Mouse (Mus musculus) left cerebral cortex, adult 2 months (tissue): ENCODE measurements around the gene Ablim1. TPM values are rescaled to one million over a fixed set of nuclear protein-coding genes. Genes with fewer than 3 reads are reported as not detected.
A peak's percentile ranks its signal among the peaks of the same experiment; 100 is the strongest.

Experiments
- DNase-seq, 2 experiments: peaks; one replicate each; pipeline ENCODE4 v3.0.0; 2021 to 2022; ENCODE audit warnings: low spot score in 2 of 2, mixed read lengths in 1 of 2; ENCODE audit errors: extremely low spot score in 1 of 2
- H3K27ac ChIP-seq: fragments of 200-600 bp; 2 replicates; pipeline ENCODE4 v1.8.1; 2022
- H3K4me3 ChIP-seq: fragments of 200-600 bp; 2 replicates; pipeline ENCODE4 v1.8.1; 2022
- CTCF ChIP-seq: fragments of 200-600 bp; IDR thresholded peaks from 2 replicates; pipeline ENCODE4 v1.8.1; 2022; ENCODE audit warnings: antibody characterized with exemption, mild to moderate bottlenecking, moderate library complexity
- intact Hi-C: fragments of 180-260 bp; cut with DNase I; formaldehyde crosslinking; loops from one replicate; pipeline ENCODE4 v1.15.1; 2025
- total RNA-seq, 2 experiments: library from RNA; stranded (reverse); gene quantifications; 2 replicates each; pipeline ENCODE4 v1.2.3; 2021

The Ablim1 gene
- total RNA-seq, 2 experiments from 2014 or later = 118 to 124 TPM

DNA sequence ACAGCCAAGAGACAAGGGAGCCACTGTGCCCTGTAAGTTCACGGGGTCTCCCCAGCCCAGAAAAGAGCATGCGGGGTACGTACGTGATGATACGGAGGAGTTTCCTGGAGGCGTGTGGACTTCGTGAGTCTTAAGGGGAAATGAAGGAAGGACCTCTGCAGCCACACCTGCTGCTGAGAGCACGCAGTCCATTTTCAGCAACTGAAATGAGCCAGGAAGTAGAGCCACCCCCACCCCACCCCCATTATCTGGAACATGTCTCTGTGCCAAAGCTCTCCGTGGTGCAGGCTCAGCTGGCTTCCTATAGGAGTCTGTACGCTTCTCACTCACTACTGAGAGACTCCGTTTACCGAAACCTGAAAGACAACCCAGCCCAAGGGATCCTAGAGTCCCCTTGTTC, 121.3 kb downstream of the Ablim1 start:
- intact Hi-C loops = no loop called here
- no peak for DNase-seq
- no peak for TF ChIP-seq CTCF
- H3K27ac ChIP-seq = peak overlapping the region; percentile 40; the same call in 1 of the 2 replicates
- H3K4me3 ChIP-seq = no peak overlapping the region

DNA sequence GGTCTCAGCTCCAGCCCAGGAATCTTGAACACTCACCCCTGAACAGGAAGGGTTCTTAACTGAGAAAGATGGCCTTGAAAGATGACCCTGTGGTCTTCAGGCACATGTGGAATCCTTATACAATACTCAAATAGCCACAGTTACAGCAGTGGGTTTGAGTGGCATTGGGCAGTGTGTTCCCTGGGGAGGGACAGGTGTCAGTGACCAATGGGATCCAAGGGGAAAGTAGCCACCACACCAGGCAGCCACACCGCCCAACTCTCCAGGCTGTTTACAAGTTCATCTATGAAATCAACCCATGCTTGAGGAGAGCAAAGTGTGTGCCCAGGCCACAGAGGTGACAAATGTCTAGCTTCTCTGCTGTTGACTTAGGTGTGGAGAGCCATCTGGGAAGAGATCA, 123.6 kb downstream of the Ablim1 start:
- Histone ChIP-seq H3K27ac (no peak overlapping the region), H3K4me3 (no peak overlapping the region)
- no peak for TF ChIP-seq CTCF
- intact Hi-C loops = no loop called here
- no peak for DNase-seq

DNA sequence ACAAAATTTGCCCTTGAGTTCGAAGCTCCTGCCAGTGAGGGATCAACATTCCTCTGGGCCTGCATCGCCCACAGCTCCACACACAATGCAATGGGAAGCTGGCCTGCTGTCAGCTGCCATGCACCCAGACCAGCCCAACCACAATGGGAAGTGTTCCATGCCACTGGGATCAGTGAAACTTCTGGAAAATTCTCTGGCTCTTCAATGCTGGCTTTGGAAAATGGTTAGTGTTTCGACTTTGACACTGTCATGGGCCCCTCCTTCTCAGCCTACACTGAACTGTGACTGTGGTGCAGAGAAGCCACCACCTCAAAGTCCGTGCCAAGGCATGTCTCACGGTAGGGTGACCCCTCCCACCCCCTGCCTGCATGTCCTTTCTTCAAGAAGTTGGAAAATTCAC, 125.3 kb downstream of the Ablim1 start:
- H3K27ac ChIP-seq = no peak overlapping the region
- TF ChIP-seq CTCF = no peak
- no peak for DNase-seq
- intact Hi-C loops = no loop called here
- H3K4me3 ChIP-seq = no peak overlapping the region

DNA sequence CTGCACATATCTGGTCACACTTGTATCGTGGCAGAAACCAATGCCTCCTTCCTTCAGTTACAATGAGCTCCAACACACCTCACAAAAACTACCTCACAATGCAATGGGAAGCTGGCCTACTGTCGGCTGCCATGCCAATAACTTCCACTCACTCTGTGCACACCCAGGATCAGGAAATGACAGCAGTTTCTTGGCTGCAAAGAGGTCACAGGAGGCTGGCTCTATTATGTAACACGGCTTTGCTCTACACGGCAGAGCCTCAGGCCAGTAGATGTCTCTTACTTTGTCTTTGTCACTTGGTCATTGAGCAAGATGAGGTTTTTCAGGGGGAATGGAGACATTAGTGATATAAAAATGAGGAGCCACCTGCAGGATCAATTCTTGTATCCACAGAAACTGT, 126.2 kb downstream of the Ablim1 start:
- H3K4me3 ChIP-seq = no peak overlapping the region
- intact Hi-C loops = no loop called here
- no peak for TF ChIP-seq CTCF
- H3K27ac ChIP-seq = no peak overlapping the region
- DNase-seq = no peak

DNA sequence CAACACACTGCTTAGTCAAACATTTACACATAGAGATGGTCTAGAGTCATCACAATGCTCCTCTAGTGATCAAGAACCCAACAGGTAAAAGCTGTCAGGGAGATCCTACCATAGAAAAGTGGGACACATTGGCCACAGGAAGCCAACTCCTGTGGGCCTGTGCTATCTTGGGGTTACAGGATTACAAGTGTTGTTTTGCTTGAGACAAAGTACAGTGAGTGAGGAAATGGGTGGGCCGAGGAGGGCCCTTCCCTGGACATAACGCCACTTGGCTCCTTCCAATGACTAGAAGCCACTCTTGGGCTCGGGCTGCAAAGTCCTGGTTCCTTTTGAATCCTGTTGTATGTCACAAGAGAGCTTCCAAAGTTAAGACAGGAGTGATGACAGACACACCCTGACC, 129.7 kb downstream of the Ablim1 start:
- no peak for TF ChIP-seq CTCF
- no peak for DNase-seq

DNA sequence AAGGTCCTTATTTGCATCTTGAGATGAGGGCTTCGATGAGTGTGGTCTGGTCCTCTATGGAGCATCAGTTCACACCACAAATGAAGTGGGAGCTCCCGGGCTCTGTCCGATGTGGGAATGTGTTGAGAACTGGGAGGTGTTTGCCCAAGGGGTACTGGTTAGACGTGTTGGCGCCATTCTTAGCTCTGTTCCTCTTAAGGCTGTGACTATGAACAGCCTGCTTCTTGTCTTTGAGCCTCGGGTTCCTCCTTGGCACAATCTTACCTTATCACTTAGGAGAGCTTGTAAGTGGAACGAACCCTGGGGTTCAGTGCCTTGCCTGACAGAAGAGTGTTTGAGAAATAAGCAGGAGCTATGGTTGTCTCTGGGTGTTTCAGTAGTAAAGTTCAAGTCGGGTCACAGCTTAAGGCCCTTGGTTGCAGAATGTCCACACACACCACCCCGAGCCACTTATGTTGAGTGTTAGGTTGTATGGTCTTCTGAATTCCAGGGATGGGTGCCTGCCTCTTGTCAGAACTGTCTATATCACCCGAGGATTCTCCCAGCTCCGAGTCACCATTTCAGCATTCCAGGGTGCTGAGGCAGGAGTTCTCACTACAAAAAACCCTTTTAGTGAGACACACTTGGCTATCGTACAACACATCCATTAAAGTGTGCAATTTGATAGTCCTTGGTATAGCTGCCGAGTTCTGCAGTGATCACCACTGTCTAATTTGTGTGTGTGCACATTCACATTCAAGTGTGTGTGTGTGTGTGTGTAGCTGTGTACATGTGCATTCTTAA, 131.6 kb downstream of the Ablim1 start:
- no peak for DNase-seq
- no peak for TF ChIP-seq CTCF
- Histone ChIP-seq H3K4me3 (no peak overlapping the region), H3K27ac (no peak overlapping the region)
- intact Hi-C loops = no loop called here

More for the DNA sequence above, 129.7 kb downstream of the Ablim1 start:
- intact Hi-C loops = no loop called here
- Histone ChIP-seq H3K4me3 (no peak overlapping the region), H3K27ac (no peak overlapping the region)

DNA sequence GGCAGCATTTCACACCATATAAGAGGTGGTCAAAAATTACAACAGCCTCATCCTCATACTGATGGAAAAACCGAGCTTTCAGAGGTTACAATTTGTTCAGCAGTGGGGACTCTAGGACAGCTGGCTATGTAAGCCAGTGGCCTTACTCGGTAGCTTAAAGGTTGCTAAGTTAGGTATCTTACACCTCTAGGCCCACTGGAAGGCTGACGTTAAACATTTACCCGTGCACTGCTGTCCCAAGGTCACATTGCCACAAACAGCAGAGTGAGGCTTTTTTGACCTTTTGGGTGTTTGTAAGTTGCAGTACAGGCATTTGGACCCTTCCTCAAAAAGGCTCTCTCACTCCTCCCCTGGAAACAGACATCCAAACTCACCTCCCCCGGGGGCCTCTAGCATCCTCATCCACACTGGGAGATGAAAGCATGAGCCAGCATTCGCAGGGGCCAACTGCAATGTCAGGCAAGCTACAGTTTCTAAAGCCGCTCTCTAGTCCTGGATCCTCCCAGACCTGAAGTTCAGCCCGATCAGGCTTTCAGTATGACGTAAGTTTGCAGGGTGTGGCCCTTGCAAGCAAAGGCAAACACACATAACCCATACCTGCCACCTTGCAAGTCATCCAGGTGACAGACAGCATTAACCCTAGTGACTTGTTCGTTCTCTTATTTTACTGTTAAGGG, 132.7 kb downstream of the Ablim1 start:
- no peak for DNase-seq
- Histone ChIP-seq H3K27ac (no peak overlapping the region), H3K4me3 (no peak overlapping the region)
- no peak for TF ChIP-seq CTCF
- intact Hi-C loops = no loop called here

DNA sequence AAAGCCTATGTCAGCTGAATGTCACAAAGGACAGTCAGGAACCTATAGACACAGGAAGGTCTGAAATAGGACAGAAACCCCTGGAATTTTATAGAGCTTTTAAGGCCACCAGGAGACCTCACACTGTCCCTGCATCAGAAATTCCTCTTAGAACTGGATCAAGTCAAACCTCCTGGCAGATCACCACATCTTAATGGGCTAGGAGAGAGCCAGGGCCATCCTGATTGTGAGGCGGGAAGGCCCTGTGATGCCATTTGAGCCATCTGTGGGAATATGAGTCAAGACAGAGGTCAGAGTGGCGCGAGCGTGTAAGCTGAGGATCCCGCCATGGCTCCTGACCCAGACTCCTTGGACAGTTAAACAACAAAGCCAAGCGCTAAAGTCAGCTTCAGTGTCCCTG, 133.4 kb downstream of the Ablim1 start:
- no peak overlapping the region for H3K27ac ChIP-seq
- no peak for DNase-seq
- H3K4me3 ChIP-seq = no peak overlapping the region
- intact Hi-C loops = no loop called here
- no peak for TF ChIP-seq CTCF

DNA sequence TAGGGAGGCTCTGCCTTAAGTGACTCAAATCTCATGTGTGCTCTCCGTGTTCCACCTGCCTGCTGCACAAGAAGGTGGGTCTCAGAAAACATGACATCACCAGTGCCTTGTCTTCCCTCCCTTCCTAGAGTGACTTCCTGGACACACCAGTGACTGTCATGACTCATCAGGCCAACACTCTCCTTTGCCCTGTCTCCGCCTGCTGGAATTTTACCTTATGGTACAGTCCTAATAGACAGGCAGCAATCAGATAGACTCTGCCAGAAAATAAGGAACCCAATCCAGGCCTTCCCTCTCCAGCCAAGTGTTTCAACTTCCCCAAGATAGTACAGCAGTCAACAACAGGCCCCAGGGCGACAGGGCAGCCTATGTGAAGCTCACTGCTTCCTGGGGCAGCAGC, 133.8 kb downstream of the Ablim1 start:
- no peak overlapping the region for H3K4me3 ChIP-seq
- H3K27ac ChIP-seq = peak overlapping the region; percentile 32; the same call in 1 of the 2 replicates
- DNase-seq = no peak
- intact Hi-C loops = no loop called here
- TF ChIP-seq CTCF = no peak

DNA sequence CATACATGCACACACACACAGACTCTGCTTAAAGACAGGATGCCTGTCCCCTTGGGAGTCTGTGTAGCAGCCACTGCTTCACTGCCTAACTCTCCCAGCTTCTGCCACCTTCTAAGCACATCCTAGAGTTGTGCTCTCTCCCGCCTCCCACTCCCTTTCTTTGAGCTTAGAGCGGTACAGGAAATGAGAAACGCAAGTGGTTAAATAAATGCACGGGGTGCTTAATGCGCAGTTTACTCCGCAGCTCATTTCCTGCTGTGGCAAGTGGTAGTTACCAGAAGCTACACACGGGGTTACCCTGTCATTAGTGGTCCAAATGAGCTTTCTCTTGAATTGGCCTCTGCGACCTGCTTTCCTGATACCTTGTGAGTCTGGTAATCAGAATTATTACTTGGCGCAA, 134.4 kb downstream of the Ablim1 start:
- TF ChIP-seq CTCF = no peak
- no peak overlapping the region for H3K4me3 ChIP-seq
- H3K27ac ChIP-seq = peak overlapping the region; percentile 32; the same call in 1 of the 2 replicates
- intact Hi-C loops = no loop called here
- DNase-seq = no peak

DNA sequence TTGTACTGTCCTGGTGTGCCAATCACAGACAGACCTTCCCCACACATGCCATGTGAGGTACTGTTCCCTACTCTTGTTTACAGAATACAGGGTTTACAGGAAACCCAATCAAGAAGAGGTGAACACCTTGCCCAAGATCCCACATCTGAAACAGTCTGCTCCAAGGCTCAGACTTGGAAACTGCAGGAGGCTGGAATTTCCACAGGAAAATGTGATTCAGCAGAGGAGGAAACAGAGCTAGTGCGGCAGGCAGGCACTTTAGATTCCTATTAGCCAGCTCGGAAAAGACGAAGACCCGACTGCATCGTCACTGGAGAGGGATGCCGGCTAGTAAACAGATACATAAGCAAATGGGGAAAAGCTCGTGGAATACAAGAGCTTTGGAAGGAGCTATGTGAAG, 135.4 kb downstream of the Ablim1 start:
- intact Hi-C loops = no loop called here
- no peak for TF ChIP-seq CTCF
- DNase-seq = no peak
- no peak overlapping the region for H3K27ac ChIP-seq
- no peak overlapping the region for H3K4me3 ChIP-seq

DNA sequence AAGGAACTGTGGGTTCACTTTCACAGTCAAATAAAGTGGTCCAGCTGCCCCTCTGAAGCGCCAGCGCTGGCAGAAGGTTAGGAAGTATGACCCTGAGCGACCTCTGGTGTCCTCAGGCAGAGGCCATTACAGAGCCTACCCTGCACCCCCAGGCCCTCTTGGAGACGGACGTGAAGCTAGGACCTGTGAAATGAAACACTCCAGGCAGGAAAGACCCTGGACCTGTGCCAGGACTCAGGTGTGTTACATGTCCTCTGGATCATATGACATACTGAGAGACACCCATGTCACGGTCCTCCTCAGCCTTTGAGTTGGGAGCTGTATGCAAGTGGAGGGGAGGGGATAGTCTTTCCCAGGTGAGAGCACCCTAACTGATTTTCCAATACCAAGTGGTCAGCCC, 137.4 kb downstream of the Ablim1 start:
- Histone ChIP-seq H3K4me3 (no peak overlapping the region), H3K27ac (no peak overlapping the region)
- intact Hi-C loops = no loop called here

DNA sequence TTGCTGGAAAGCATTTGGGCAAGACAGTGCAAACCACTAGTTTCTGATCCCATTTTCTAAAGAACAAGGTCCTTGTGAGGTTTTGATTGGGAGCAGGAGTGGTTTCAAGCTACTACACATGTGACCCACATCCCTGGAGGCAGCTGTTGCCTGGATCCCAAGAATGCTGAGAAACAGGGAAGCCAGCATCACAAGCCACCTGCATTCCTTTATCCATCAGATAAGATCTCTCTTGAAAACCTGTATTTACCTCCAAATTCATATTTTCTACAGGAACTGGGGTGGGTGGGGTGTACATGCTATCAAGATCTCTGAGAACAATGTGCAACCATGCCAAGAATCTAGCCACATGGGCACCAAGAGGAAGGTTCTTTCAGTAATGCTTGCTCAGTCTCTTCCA, 139.6 kb downstream of the Ablim1 start:
- Histone ChIP-seq H3K27ac (no peak overlapping the region), H3K4me3 (no peak overlapping the region)
- intact Hi-C loops = no loop called here
- no peak for TF ChIP-seq CTCF
- no peak for DNase-seq

More for the DNA sequence above, 137.4 kb downstream of the Ablim1 start:
- no peak for DNase-seq
- TF ChIP-seq CTCF = no peak
